Mouse (Mus musculus) limb, embryonic 15.5 days (tissue): ENCODE measurements around the gene Hist1h2af. TPM values are rescaled to one million over a fixed set of nuclear protein-coding genes. Genes with fewer than 3 reads are reported as not detected.
"Not testable (repeated sequence)": the region's sequence is repeated elsewhere in the genome, so short reads cannot be mapped to it uniquely, and the experiment has no call there.

ENCODE experiments used
- ATAC-seq: fragments of 200-750 bp; cut with Nextera tagmentation; 2 replicates; pipeline ENCODE4 v1.8.0; 2017; ENCODE audit warnings: low read depth, moderate TSS enrichment; ENCODE audit not compliant: insufficient number of reproducible peaks, low FRiP score, low TSS enrichment
- H3K27ac ChIP-seq: fragments of 300-500 bp; sonication (generic); 2 replicates; pipeline ENCODE4 v1.5.1; 2015; ENCODE audit warnings: moderate library complexity, mild to moderate bottlenecking, inconsistent platforms
- H3K27me3 ChIP-seq: fragments of 300-500 bp; sonication (generic); 2 replicates; pipeline ENCODE4 v1.6.1; 2015; ENCODE audit warnings: inconsistent platforms
- H3K36me3 ChIP-seq: fragments of 300-500 bp; sonication (generic); 2 replicates; pipeline ENCODE4 v1.6.1; 2015; ENCODE audit warnings: inconsistent platforms
- H3K4me1 ChIP-seq: fragments of 300-500 bp; sonication (generic); 2 replicates; pipeline ENCODE4 v1.6.1; 2015; ENCODE audit warnings: inconsistent platforms
- H3K4me2 ChIP-seq: fragments of 300-500 bp; sonication (generic); 2 replicates; pipeline ENCODE4 v1.6.1; 2015; ENCODE audit warnings: mild to moderate bottlenecking, inconsistent platforms
- H3K4me3 ChIP-seq: fragments of 300-500 bp; sonication (generic); 2 replicates; pipeline ENCODE4 v1.5.1; 2015; ENCODE audit warnings: mild to moderate bottlenecking, inconsistent platforms
- H3K9ac ChIP-seq: fragments of 300-500 bp; sonication (generic); 2 replicates; pipeline ENCODE4 v1.6.1; 2015; ENCODE audit warnings: inconsistent platforms
- H3K9me3 ChIP-seq: fragments of 300-500 bp; sonication (generic); 2 replicates; pipeline ENCODE4 v1.6.1; 2016; ENCODE audit warnings: inconsistent platforms
- WGBS: fragments of 180-500 bp; shearing (Covaris S2); methylation state at CpG from one replicate; pipeline ENCODE4 v1.1.7; 2015; 5-methylcytosine and 5-hydroxymethylcytosine counted together
- polyA plus RNA-seq: library from polyadenylated mRNA; unstranded; fragments of >200 nt; fragmentation: Nextera tagmentation; extraction: Ambion mirVana; gene quantifications from 2 replicates; pipeline ENCODE4 v1.2.1, GENCODE M21; 2015

The Hist1h2af gene
- 4.1 and 7.5 TPM in 2 replicates for polyA plus RNA-seq

DNA sequence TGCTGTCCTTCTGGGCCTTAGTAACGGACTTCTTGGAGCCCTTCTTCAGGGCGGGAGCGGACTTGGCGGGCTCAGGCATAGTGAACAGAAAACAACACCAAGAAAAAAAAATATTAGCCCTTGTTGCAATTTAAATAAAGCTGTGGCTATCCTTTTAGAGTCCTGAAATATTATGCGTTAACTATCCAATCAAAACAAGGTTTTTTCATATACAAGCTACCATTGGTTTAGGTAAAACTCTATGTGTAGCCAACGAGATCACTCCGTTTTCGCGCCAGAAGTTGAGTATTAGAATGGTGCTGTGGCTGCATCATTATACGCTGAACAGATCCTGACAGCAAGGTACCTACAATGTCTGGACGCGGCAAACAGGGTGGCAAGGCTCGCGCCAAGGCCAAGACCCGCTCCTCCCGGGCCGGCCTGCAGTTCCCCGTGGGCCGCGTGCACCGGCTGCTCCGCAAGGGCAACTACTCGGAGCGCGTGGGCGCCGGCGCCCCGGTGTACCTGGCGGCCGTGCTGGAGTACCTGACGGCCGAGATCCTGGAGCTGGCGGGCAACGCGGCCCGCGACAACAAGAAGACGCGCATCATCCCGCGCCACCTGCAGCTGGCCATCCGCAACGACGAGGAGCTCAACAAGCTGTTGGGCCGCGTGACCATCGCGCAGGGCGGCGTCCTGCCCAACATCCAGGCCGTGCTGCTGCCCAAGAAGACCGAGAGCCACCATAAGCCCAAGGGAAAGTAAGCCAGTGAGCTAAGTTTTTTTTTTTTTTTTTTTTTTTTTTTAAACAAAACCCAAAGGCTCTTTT is at the start of gene Hist1h2af:
Hist1h2af (plus strand) TSS at position 347 of the 808 bp plus-strand sequence.
- not testable (repeated sequence) for H3K9me3 ChIP-seq, H3K27me3 ChIP-seq, H3K36me3 ChIP-seq
- Histone ChIP-seq H3K9ac (peak within 1 kb of the TSS; percentile 42; the same call in 1 of the 2 replicates), H3K4me3 (peak within 1 kb of the TSS; percentile 53), H3K4me1 (peaks cover 31% of the 10 kb centered on the region), H3K27ac (peak within 1 kb of the TSS; percentile 94), H3K4me2 (peak within 1 kb of the TSS; percentile 75)
- peak; percentile 47 for ATAC-seq
- under 1% methylated on average over 25 of the region's 53 CpGs for WGBS

- ATAC-seq = no peak
- no peak overlapping the region for H3K27ac ChIP-seq
- H3K9ac ChIP-seq = no peak overlapping the region
- no peaks in the 10 kb centered on the region for H3K27me3 ChIP-seq
- no peak overlapping the region for H3K4me3 ChIP-seq
- H3K36me3 ChIP-seq = no peaks in the 10 kb centered on the region
- H3K4me1 ChIP-seq = 0 out of 2 replicates have a peak, but pooled peaks cover 2% of the 10 kb centered on the region
- no peak overlapping the region for H3K4me2 ChIP-seq
- H3K9me3 ChIP-seq = no peaks in the 10 kb centered on the region
- whole genome bisulfite sequencing = 30% methylated on average over 5 of the region's 5 CpGs
Observed at GRCm38 (mm10) chr13:23485271-23485670, 48.4 kb upstream of the Hist1h2af start.

DNA sequence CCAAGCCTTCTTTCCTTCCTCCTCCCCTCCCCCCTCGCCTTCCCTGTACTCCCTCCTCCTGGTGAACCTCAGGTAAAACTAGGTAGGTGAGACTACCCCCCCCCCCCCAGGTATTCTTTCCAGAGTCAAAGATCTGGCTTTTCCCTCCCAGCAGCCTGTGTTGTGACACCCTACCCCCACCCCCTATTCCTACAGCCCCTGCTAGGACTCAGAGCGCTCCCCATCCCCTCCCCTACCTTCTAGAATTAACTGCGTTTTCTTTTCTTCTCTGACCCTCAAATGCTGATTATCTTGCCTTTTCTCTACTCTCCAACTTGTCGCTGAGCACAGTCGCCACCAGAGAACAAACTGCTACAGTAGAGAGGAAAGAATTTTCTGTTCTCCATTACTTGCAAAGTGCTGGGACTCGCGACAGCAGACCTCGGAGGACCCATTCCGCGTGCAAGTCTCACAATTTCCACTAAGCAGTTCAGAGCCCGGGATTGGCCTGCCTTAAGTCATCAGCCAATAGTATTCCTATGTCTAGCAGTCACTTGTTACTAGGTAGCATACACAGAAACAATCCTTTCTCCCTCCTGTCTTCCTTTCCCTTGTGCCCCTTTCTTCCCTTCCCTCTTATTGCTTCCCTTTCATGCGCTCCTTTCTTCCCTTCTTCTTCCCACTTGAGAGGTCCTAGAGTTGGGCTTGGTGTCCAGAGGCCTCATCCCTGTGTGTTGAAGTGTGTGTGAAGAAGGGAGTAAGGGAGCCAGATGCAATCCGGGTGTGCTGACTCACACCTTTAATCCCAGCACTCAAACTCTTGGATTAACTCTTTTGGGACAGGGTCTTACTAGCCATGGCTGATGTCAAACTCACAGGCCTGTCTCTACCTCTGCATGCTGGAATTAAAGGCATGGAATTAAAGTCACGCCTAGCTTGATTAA is 45.0 kb upstream of the Hist1h2af start, which contains the start of gene Btn2a2:
Btn2a2 (minus strand) TSS at position 458 of the 923 bp plus-strand sequence.
- peak within 1 kb of the TSS; percentile 65 for H3K4me2 ChIP-seq
- 0 out of 2 replicates have a peak, but pooled peaks cover 2% of the 10 kb centered on the region for H3K4me1 ChIP-seq
- H3K4me3 ChIP-seq = peak within 1 kb of the TSS; percentile 42
- H3K27ac ChIP-seq = no peak within 1 kb of the TSS
- H3K27me3 ChIP-seq = no peaks in the 10 kb centered on the region
- H3K9ac ChIP-seq = no peak within 1 kb of the TSS
- no peaks in the 10 kb centered on the region for H3K36me3 ChIP-seq
- H3K9me3 ChIP-seq = no peaks in the 10 kb centered on the region
- peak; percentile 90 for ATAC-seq
- WGBS = 7% methylated on average over 14 of the region's 14 CpGs

GRCm38 (mm10) chr13:23490863-23491262 is 42.8 kb upstream of the Hist1h2af start:
- no peaks in the 10 kb centered on the region for H3K9me3 ChIP-seq
- 0 out of 2 replicates have a peak, but pooled peaks cover 2% of the 10 kb centered on the region for H3K4me1 ChIP-seq
- ATAC-seq = no peak
- H3K9ac ChIP-seq = no peak overlapping the region
- H3K27me3 ChIP-seq = no peaks in the 10 kb centered on the region
- H3K4me2 ChIP-seq = no peak overlapping the region
- H3K36me3 ChIP-seq = no peaks in the 10 kb centered on the region
- no peak overlapping the region for H3K27ac ChIP-seq
- H3K4me3 ChIP-seq = no peak overlapping the region
- 61% methylated on average over 1 of the region's 1 CpGs for WGBS

DNA sequence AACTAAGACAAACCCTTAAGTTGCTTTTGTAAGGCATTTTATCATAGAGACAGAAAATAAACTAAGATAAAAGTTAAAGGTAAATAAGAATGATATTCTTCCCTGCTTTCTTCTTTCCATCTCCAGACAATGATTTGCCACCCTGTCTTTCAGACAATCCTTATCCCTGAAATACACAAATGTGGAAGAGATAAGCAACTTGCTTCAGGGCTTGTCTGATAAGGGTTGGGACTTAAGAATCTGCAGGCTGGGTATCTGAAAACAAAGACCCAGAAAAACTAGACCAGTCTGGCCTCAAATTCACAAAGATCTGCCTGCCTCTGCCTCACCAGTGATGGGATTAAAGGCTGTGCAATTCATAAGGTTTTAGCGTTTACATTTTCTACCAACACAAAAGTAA is 42.4 kb upstream of the Hist1h2af start:
- Histone ChIP-seq H3K27ac (no peak overlapping the region), H3K4me2 (no peak overlapping the region), H3K9me3 (no peaks in the 10 kb centered on the region), H3K36me3 (no peaks in the 10 kb centered on the region), H3K9ac (no peak overlapping the region), H3K27me3 (no peaks in the 10 kb centered on the region), H3K4me3 (no peak overlapping the region), H3K4me1 (0 out of 2 replicates have a peak, but pooled peaks cover 2% of the 10 kb centered on the region)
- WGBS = 22% methylated on average over 1 of the region's 1 CpGs
- ATAC-seq = no peak

DNA sequence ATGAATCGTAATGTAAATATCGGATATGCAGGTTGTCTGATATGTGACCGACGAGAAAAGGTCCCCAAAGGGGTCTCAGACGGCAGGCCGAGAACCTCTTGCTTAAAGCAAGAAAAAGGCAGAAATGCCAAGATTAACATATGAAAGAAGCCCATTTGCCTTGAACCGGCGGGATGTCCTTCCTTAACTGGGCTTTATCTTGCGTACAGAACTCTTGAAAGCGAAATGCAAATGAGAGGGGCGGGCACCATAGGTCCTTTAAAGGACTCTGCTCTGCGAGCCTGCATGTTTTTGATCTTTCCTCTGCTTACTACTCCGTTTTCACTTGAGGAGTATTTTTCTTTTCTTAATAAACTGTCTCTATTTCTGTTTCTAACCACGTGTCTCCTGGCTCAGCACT is 41.7 kb upstream of the Hist1h2af start:
- no peak for ATAC-seq
- no peaks in the 10 kb centered on the region for H3K36me3 ChIP-seq
- H3K4me1 ChIP-seq = 0 out of 2 replicates have a peak, but pooled peaks cover 2% of the 10 kb centered on the region
- no peak overlapping the region for H3K9ac ChIP-seq
- H3K27me3 ChIP-seq = no peaks in the 10 kb centered on the region
- no peak overlapping the region for H3K27ac ChIP-seq
- H3K4me3 ChIP-seq = peak overlapping the region; percentile 15
- WGBS = 14% methylated on average over 14 of the region's 14 CpGs
- peak overlapping the region; percentile 30 for H3K4me2 ChIP-seq
- H3K9me3 ChIP-seq = no peaks in the 10 kb centered on the region

DNA sequence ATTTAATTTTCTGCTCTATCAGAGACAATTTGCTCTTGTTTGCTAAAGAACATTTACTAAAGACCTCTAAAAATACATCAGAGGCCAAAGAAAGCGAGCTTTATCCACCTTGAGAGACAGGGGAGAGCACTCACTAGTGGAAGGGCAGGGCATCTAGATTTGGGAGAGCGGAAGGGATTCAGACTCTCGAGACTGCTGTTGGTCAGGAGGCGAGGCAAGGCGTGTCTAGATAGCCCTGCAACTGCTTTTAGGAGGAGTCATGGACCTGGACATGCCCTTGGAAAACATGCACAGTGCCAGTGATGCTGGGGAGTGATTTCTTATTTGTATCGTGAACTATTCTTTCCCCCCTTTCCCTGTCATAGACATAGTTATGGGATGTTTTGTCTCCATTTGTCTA is 38.2 kb upstream of the Hist1h2af start:
- no peak for ATAC-seq
- H3K27ac ChIP-seq = no peak overlapping the region
- H3K9ac ChIP-seq = no peak overlapping the region
- no peak overlapping the region for H3K4me2 ChIP-seq
- WGBS = 84% methylated on average over 6 of the region's 6 CpGs
- peaks cover 5% of the 10 kb centered on the region for H3K4me1 ChIP-seq
- no peaks in the 10 kb centered on the region for H3K27me3 ChIP-seq
- H3K9me3 ChIP-seq = no peaks in the 10 kb centered on the region
- no peak overlapping the region for H3K4me3 ChIP-seq
- no peaks in the 10 kb centered on the region for H3K36me3 ChIP-seq

- WGBS = 8% methylated on average over 19 of the region's 19 CpGs
- no peak overlapping the region for H3K27ac ChIP-seq
Observed at GRCm38 (mm10) chr13:23497656-23498321, 35.9 kb upstream of the Hist1h2af start.

GRCm38 (mm10) chr13:23498653-23499052 is 35.1 kb upstream of the Hist1h2af start:
- no peaks in the 10 kb centered on the region for H3K27me3 ChIP-seq
- peak overlapping the region; percentile 26 for H3K4me3 ChIP-seq
- H3K9ac ChIP-seq = no peak overlapping the region
- peaks cover 5% of the 10 kb centered on the region for H3K4me1 ChIP-seq
- no peaks in the 10 kb centered on the region for H3K9me3 ChIP-seq
- H3K4me2 ChIP-seq = peak overlapping the region; percentile 42
- H3K27ac ChIP-seq = no peak overlapping the region
- H3K36me3 ChIP-seq = no peaks in the 10 kb centered on the region
- no peak for ATAC-seq
- WGBS = 4% methylated on average over 10 of the region's 10 CpGs

More at GRCm38 (mm10) chr13:23497656-23498321, 35.9 kb upstream of the Hist1h2af start:
- Histone ChIP-seq H3K4me3 (peak overlapping the region; percentile 26), H3K4me2 (peak overlapping the region; percentile 42), H3K36me3 (no peaks in the 10 kb centered on the region), H3K4me1 (peaks cover 5% of the 10 kb centered on the region), H3K9me3 (no peaks in the 10 kb centered on the region), H3K27me3 (no peaks in the 10 kb centered on the region), H3K9ac (no peak overlapping the region)
- no peak for ATAC-seq

GRCm38 (mm10) chr13:23499943-23500342 is 33.8 kb upstream of the Hist1h2af start:
- no peaks in the 10 kb centered on the region for H3K36me3 ChIP-seq
- H3K9ac ChIP-seq = no peak overlapping the region
- WGBS = 16% methylated on average over 7 of the region's 7 CpGs
- no peaks in the 10 kb centered on the region for H3K9me3 ChIP-seq
- ATAC-seq = no peak
- H3K27ac ChIP-seq = no peak overlapping the region
- H3K4me1 ChIP-seq = peaks cover 6% of the 10 kb centered on the region
- no peak overlapping the region for H3K4me3 ChIP-seq
- H3K27me3 ChIP-seq = no peaks in the 10 kb centered on the region
- no peak overlapping the region for H3K4me2 ChIP-seq

GRCm38 (mm10) chr13:23500424-23501200 is 33.1 kb upstream of the Hist1h2af start:
- 5% methylated on average over 17 of the region's 17 CpGs for WGBS
- no peak overlapping the region for H3K9ac ChIP-seq
- no peak overlapping the region for H3K4me2 ChIP-seq
- no peak overlapping the region for H3K4me3 ChIP-seq
- no peaks in the 10 kb centered on the region for H3K36me3 ChIP-seq
- no peaks in the 10 kb centered on the region for H3K27me3 ChIP-seq
- no peak overlapping the region for H3K27ac ChIP-seq
- H3K4me1 ChIP-seq = peaks cover 12% of the 10 kb centered on the region
- H3K9me3 ChIP-seq = no peaks in the 10 kb centered on the region
- no peak for ATAC-seq
